Mouse (Mus musculus) liver, embryonic 14.5 days (tissue): ENCODE measurements around the gene Col6a6. TPM values are rescaled to one million over a fixed set of nuclear protein-coding genes. Genes with fewer than 3 reads are reported as not detected.

Source experiments
- ATAC-seq: fragments of 200-750 bp; cut with Nextera tagmentation; 2 replicates; pipeline ENCODE4 v1.8.0; 2017; ENCODE audit warnings: moderate number of reproducible peaks, mild to moderate bottlenecking, moderate library complexity; ENCODE audit not compliant: insufficient read depth
- DNase-seq, 3 experiments: peaks; one replicate each; pipeline ENCODE4 v3.0.0-alpha.2; 2012 to 2013; ENCODE audit warnings: low read depth in 3 of 3, low spot score in 3 of 3
- H3K27ac ChIP-seq: fragments of 300-500 bp; sonication (generic); 2 replicates; pipeline ENCODE4 v1.5.1; 2014; ENCODE audit warnings: moderate library complexity, mild to moderate bottlenecking, control low read depth, inconsistent platforms
- H3K27me3 ChIP-seq: fragments of 300-500 bp; sonication (generic); 2 replicates; pipeline ENCODE4 v1.6.1; 2014; ENCODE audit warnings: mild to moderate bottlenecking, low read length, moderate library complexity; ENCODE audit not compliant: control insufficient read depth, insufficient read depth
- H3K36me3 ChIP-seq: fragments of 300-500 bp; sonication (generic); replicated peaks from 2 replicates; pipeline ENCODE4 v1.6.1; 2014; ENCODE audit warnings: low read depth; ENCODE audit not compliant: control insufficient read depth, insufficient read depth
- H3K4me1 ChIP-seq, 2 experiments: fragments of 200-500 bp in 1 of 2; fragments of 300-500 bp in 1 of 2; sonication (generic) in 1 of 2; replicated peaks; 2 replicates each; pipeline ENCODE4 v1.6.1; 2012 to 2014; ENCODE audit warnings: antibody characterized with exemption in 1 of 2, inconsistent platforms in 1 of 2, low read length in 1 of 2; ENCODE audit not compliant: control insufficient read depth in 2 of 2, insufficient read depth in 2 of 2
- H3K4me2 ChIP-seq: fragments of 300-500 bp; sonication (generic); 2 replicates; pipeline ENCODE4 v1.6.1; 2014; ENCODE audit warnings: low read depth, mild to moderate bottlenecking, control low read depth, moderate library complexity
- H3K4me3 ChIP-seq, 2 experiments: fragments of 200-500 bp in 1 of 2; fragments of 300-500 bp in 1 of 2; sonication (generic) in 1 of 2; 2 replicates each; pipeline ENCODE4 v1.5.1; 2012 to 2014; ENCODE audit warnings: low read depth in 2 of 2, low read length in 2 of 2, mild to moderate bottlenecking in 2 of 2, control low read depth in 1 of 2, inconsistent platforms in 1 of 2, moderate library complexity in 1 of 2; ENCODE audit not compliant: insufficient read depth in 1 of 2
- H3K9ac ChIP-seq: fragments of 300-500 bp; sonication (generic); replicated peaks from 2 replicates; pipeline ENCODE4 v1.6.1; 2014; ENCODE audit warnings: mild to moderate bottlenecking, control low read depth, moderate library complexity
- H3K9me3 ChIP-seq: fragments of 300-500 bp; sonication (generic); 2 replicates; pipeline ENCODE4 v1.6.1; 2016; ENCODE audit warnings: low read length, mixed read lengths; ENCODE audit not compliant: control insufficient read depth
- CTCF ChIP-seq: IDR thresholded peaks from 2 replicates; pipeline ENCODE4 v1.5.1; 2016; ENCODE audit warnings: antibody characterized with exemption, low read depth, control low read depth
- EP300 ChIP-seq: IDR thresholded peaks from 2 replicates; pipeline ENCODE4 v1.6.1; 2016; ENCODE audit warnings: antibody characterized with exemption, low read depth
- WGBS: fragments of 180-500 bp; shearing (Covaris S2); extraction: QIAGEN DNeasy Blood & Tissue Kit; methylation state at CpG from one replicate; pipeline ENCODE4 v1.1.7; 2014; ENCODE audit not compliant: insufficient replicate concordance; 5-methylcytosine and 5-hydroxymethylcytosine counted together
- polyA plus RNA-seq, 2 experiments: library from polyadenylated mRNA; depleted of rRNA in 1 of 2; stranded (reverse) in 1 of 2; unstranded in 1 of 2; fragments of >200 nt; fragmentation: Nextera tagmentation in 1 of 2; extraction: Ambion mirVana in 1 of 2; gene quantifications; 2 replicates each; pipeline versions ENCODE4 v1.2.1 to v1.2.3; 2012 to 2014

Gene Col6a6
- polyA plus RNA-seq, 2 experiments: 0.15 to 0.18 TPM

- TF ChIP-seq CTCF (no peak), EP300 (no peak)
- Histone ChIP-seq H3K36me3 (no peaks in the 10 kb centered on the region), H3K9me3 (no peaks in the 10 kb centered on the region), H3K27me3 (no peaks in the 10 kb centered on the region), H3K4me2 (no peak overlapping the region), H3K27ac (no peak overlapping the region), H3K4me3 (no peak overlapping the region), H3K4me1 (no peaks in the 10 kb centered on the region), H3K9ac (no peak overlapping the region)
- ATAC-seq (no peak), DNase-seq (no peak)
- WGBS: 48% methylated on average over 8 of the region's 8 CpGs
Measured at GRCm38 (mm10) chr9:105827076-105827647, 798 bp downstream of the Col6a6 start.

DNA sequence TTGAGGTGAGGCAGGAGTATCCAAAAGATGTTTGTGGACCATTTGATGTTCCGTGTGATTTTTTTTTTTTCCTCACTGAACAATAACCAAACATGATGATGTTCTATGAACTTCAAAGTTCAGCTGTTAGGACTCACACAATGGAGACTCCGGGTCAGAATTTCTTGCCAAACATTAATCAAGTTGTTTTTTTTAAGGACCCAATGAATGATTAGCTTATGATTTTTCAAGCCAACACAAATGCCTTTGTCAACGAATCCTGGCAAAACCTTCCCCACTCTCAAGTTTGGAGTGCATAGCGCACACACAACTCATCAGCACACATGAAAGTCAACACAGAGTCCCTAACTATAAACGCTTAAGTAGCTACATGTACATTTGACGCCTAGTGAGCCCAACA is 7.2 kb downstream of the Col6a6 start:
- Histone ChIP-seq H3K27ac (no peak overlapping the region), H3K27me3 (no peaks in the 10 kb centered on the region), H3K4me2 (no peak overlapping the region), H3K9me3 (no peaks in the 10 kb centered on the region), H3K4me1 (no peaks in the 10 kb centered on the region), H3K9ac (no peak overlapping the region), H3K4me3 (no peak overlapping the region), H3K36me3 (no peaks in the 10 kb centered on the region)
- no peak for ATAC-seq
- DNase-seq: no peak
- WGBS: 65% methylated on average over 6 of the region's 6 CpGs
- TF ChIP-seq CTCF: no peak
- no peak for TF ChIP-seq EP300

GRCm38 (mm10) chr9:105819155-105819709 is 8.7 kb downstream of the Col6a6 start:
- no peak for DNase-seq
- ATAC-seq: peak; percentile 74
- Histone ChIP-seq H3K27ac (no peak overlapping the region), H3K4me1 (no peaks in the 10 kb centered on the region), H3K4me2 (no peak overlapping the region), H3K9me3 (no peaks in the 10 kb centered on the region), H3K9ac (no peak overlapping the region), H3K36me3 (no peaks in the 10 kb centered on the region), H3K4me3 (no peak overlapping the region), H3K27me3 (no peaks in the 10 kb centered on the region)
- TF ChIP-seq CTCF (no peak), EP300 (no peak)
- 52% methylated on average over 29 of the region's 29 CpGs for WGBS

- Histone ChIP-seq H3K4me2 (no peak overlapping the region), H3K4me3 (no peak overlapping the region), H3K9ac (no peak overlapping the region), H3K36me3 (no peaks in the 10 kb centered on the region), H3K9me3 (no peaks in the 10 kb centered on the region), H3K27ac (no peak overlapping the region), H3K4me1 (no peaks in the 10 kb centered on the region), H3K27me3 (no peaks in the 10 kb centered on the region)
- DNase-seq: no peak
- no peak for ATAC-seq
- TF ChIP-seq EP300: no peak
- TF ChIP-seq CTCF: no peak
- whole genome bisulfite sequencing: 57% methylated on average over 5 of the region's 5 CpGs
Measured at GRCm38 (mm10) chr9:105814436-105814835, 13.5 kb downstream of the Col6a6 start.

GRCm38 (mm10) chr9:105811458-105811857 is 16.5 kb downstream of the Col6a6 start:
- WGBS: 56% methylated on average over 7 of the region's 7 CpGs

More at GRCm38 (mm10) chr9:105811458-105811857, 16.5 kb downstream of the Col6a6 start:
- H3K27ac ChIP-seq: no peak overlapping the region
- no peak for ATAC-seq
- TF ChIP-seq EP300: no peak
- no peak for TF ChIP-seq CTCF
- no peaks in the 10 kb centered on the region for H3K36me3 ChIP-seq
- no peak overlapping the region for H3K4me2 ChIP-seq
- no peak overlapping the region for H3K4me3 ChIP-seq
- H3K9ac ChIP-seq: no peak overlapping the region
- no peaks in the 10 kb centered on the region for H3K4me1 ChIP-seq
- no peak for DNase-seq
- H3K9me3 ChIP-seq: no peaks in the 10 kb centered on the region
- no peaks in the 10 kb centered on the region for H3K27me3 ChIP-seq
